Mouse (Mus musculus) T-cell, adult 2 months (primary cell): ENCODE data around the gene Tssk1.

Source experiments
- DNase-seq: peaks from one replicate; pipeline ENCODE4 v3.0.0; 2022; ENCODE audit warnings: low spot score

Tssk1 gene

GRCm38 (mm10) chr16:17898462-17898861, 4.4 kb downstream of the Tssk1 start, which contains the start of the genes Dgcr2 and Tssk2:
Dgcr2 (minus strand) TSS chr16:17898562.
Tssk2 (plus strand) TSS chr16:17898637.
- no peak for DNase-seq

- DNase-seq, result peak; percentile 92
Observed at GRCm38 (mm10) chr16:17911052-17911595, 17.1 kb downstream of the Tssk1 start, which contains the start of gene Ess2. Ess2 (minus strand) TSS chr16:17911348.

- DNase-seq, result peak; percentile 33
Observed at GRCm38 (mm10) chr16:17914307-17915249, 20.6 kb downstream of the Tssk1 start, which contains the start of gene Gsc2. Gsc2 (minus strand) TSS chr16:17915059.

- DNase-seq, result no peak
Observed at GRCm38 (mm10) chr16:17920586-17920985, 26.6 kb downstream of the Tssk1 start.

- peak; percentile 95 for DNase-seq
Observed at GRCm38 (mm10) chr16:17921325-17922162, 27.5 kb downstream of the Tssk1 start.

- no peak for DNase-seq
Observed at GRCm38 (mm10) chr16:17922163-17922538, 28.1 kb downstream of the Tssk1 start.

- peak; percentile 16 for DNase-seq
Observed at GRCm38 (mm10) chr16:17927351-17928082, 33.5 kb downstream of the Tssk1 start.

GRCm38 (mm10) chr16:17928087-17928580, 34.1 kb downstream of the Tssk1 start, which contains the start of gene Slc25a1:
Slc25a1 (minus strand) TSS chr16:17928219.
- no peak for DNase-seq

GRCm38 (mm10) chr16:17928627-17929104, 34.6 kb downstream of the Tssk1 start:
- DNase-seq, result peak; percentile 87

GRCm38 (mm10) chr16:17929211-17929610, 35.2 kb downstream of the Tssk1 start:
- no peak for DNase-seq

GRCm38 (mm10) chr16:17929631-17930030, 35.6 kb downstream of the Tssk1 start:
- no peak for DNase-seq

- DNase-seq, result no peak
Observed at GRCm38 (mm10) chr16:17931906-17932460, 38.0 kb downstream of the Tssk1 start.

- DNase-seq, result no peak
Observed at GRCm38 (mm10) chr16:17933594-17934444, 39.8 kb downstream of the Tssk1 start.

- no peak for DNase-seq
Observed at GRCm38 (mm10) chr16:17934445-17934910, 40.5 kb downstream of the Tssk1 start.

- DNase-seq, result no peak
Observed at GRCm38 (mm10) chr16:17936776-17937175, 42.8 kb downstream of the Tssk1 start.

- no peak for DNase-seq
Observed at GRCm38 (mm10) chr16:17938187-17938586, 44.2 kb downstream of the Tssk1 start.

GRCm38 (mm10) chr16:17938821-17939220, 44.8 kb downstream of the Tssk1 start:
- peak; percentile 70 for DNase-seq

GRCm38 (mm10) chr16:17939255-17939751, 45.3 kb downstream of the Tssk1 start:
- DNase-seq, result no peak

- no peak for DNase-seq
Observed at GRCm38 (mm10) chr16:17943466-17943865, 49.4 kb downstream of the Tssk1 start.
